Mouse (Mus musculus) liver, embryonic 12.5 days (tissue): ENCODE measurements around the gene Lyl1. TPM values are rescaled to one million over a fixed set of nuclear protein-coding genes. Genes with fewer than 3 reads are reported as not detected.

Source experiments
- polyA plus RNA-seq: library from polyadenylated mRNA; unstranded; fragments of >200 nt; fragmentation: Nextera tagmentation; extraction: Ambion mirVana; gene quantifications from 2 replicates; pipeline ENCODE4 v1.2.1, GENCODE M21; 2016

Gene Lyl1
- polyA plus RNA-seq, 1 experiment from 2014 or later: 83.1 TPM

Other genes starting within 250 kb of the Lyl1 start
- 36.4 and 37.4 TPM in 2 replicates for gene Ier2, start 38.6 kb upstream of the Lyl1 start, polyA plus RNA-seq
- gene Trmt1, start 15.2 kb upstream of the Lyl1 start, polyA plus RNA-seq: 57.3 and 62.0 TPM in 2 replicates
- 12.5 and 12.9 TPM in 2 replicates for gene Nacc1, start 13.6 kb upstream of the Lyl1 start, polyA plus RNA-seq
- gene G430095P16Rik, start 21.6 kb downstream of the Lyl1 start, polyA plus RNA-seq: 11.0 and 12.0 TPM in 2 replicates
- gene Nfix, start 98.9 kb downstream of the Lyl1 start, polyA plus RNA-seq: 2.8 and 2.9 TPM in 2 replicates
- gene Dand5, start 121.4 kb downstream of the Lyl1 start, polyA plus RNA-seq: 3.4 and 4.3 TPM in 2 replicates
- 69.9 and 71.0 TPM in 2 replicates for gene Gadd45gip1, start 130.1 kb downstream of the Lyl1 start, polyA plus RNA-seq
- 274 and 281 TPM in 2 replicates for gene Rad23a, start 139.2 kb downstream of the Lyl1 start, polyA plus RNA-seq
- 590 and 610 TPM in 2 replicates for gene Calr, start 145.5 kb downstream of the Lyl1 start, polyA plus RNA-seq
- gene Farsa, start 155.5 kb downstream of the Lyl1 start, polyA plus RNA-seq: 96.3 and 98.6 TPM in 2 replicates
- gene Syce2, start 170.7 kb downstream of the Lyl1 start, polyA plus RNA-seq: 110 TPM in 2 replicates
- 41.1 and 44.3 TPM in 2 replicates for gene Gcdh, start 192.5 kb downstream of the Lyl1 start, polyA plus RNA-seq
- gene Klf1, start 200.5 kb downstream of the Lyl1 start, polyA plus RNA-seq: 517 and 552 TPM in 2 replicates
- gene Dnase2a, start 207.1 kb downstream of the Lyl1 start, polyA plus RNA-seq: 10.8 and 11.4 TPM in 2 replicates
- 0.18 TPM in 2 replicates for gene Mast1, start 235.9 kb downstream of the Lyl1 start, polyA plus RNA-seq
- gene Rtbdn, start 245.5 kb downstream of the Lyl1 start, polyA plus RNA-seq: 0.39 and 0.60 TPM in 2 replicates